Mouse (Mus musculus) brown adipose tissue, adult 24 weeks (tissue): ENCODE measurements around the gene Syde1. TPM values are rescaled to one million over a fixed set of nuclear protein-coding genes. Genes with fewer than 3 reads are reported as not detected.
"Not testable (repeated sequence)": the region's sequence is repeated elsewhere in the genome, so short reads cannot be mapped to it uniquely, and the experiment has no call there.

ENCODE experiments used
- H3K27ac ChIP-seq: fragments of 200-500 bp; replicated peaks from 2 replicates; pipeline ENCODE4 v1.5.1; 2012; ENCODE audit warnings: low read depth, mild to moderate bottlenecking, low read length
- H3K4me1 ChIP-seq: fragments of 200-500 bp; 2 replicates; pipeline ENCODE4 v1.6.1; 2012; ENCODE audit warnings: low read length, mixed read lengths; ENCODE audit not compliant: control insufficient read depth, insufficient read depth, insufficient read length
- H3K4me3 ChIP-seq: fragments of 200-500 bp; 2 replicates; pipeline ENCODE4 v1.5.1; 2012; ENCODE audit warnings: low read depth, mild to moderate bottlenecking, low read length, moderate library complexity; ENCODE audit not compliant: insufficient read depth
- polyA plus RNA-seq: library from polyadenylated mRNA; stranded (reverse); fragments of >200 nt; gene quantifications from 2 replicates; pipeline ENCODE4 v1.2.4, GENCODE M21; 2012; ENCODE audit not compliant: missing spikeins, insufficient read depth, insufficient read length

Syde1 gene
- polyA plus RNA-seq, result 16.9 and 18.4 TPM in 2 replicates

GRCm38 (mm10) chr10:78591406-78592328, at the start of gene Syde1:
Syde1 (minus strand) TSS chr10:78591964.
- Histone ChIP-seq H3K4me1 (peaks cover 7% of the 10 kb centered on the region; the same call in 1 of the 2 replicates), H3K27ac (peak within 1 kb of the TSS; percentile 91), H3K4me3 (peak within 1 kb of the TSS; percentile 99)

GRCm38 (mm10) chr10:78632311-78632710, 40.5 kb upstream of the Syde1 start:
- Histone ChIP-seq H3K4me1 (no peaks in the 10 kb centered on the region), H3K4me3 (no peak overlapping the region), H3K27ac (no peak overlapping the region)

GRCm38 (mm10) chr10:78630194-78630593, 38.4 kb upstream of the Syde1 start:
- H3K4me1 ChIP-seq, result no peaks in the 10 kb centered on the region
- H3K27ac ChIP-seq, result no peak overlapping the region
- H3K4me3 ChIP-seq, result no peak overlapping the region

- H3K4me3 ChIP-seq, H3K4me1 ChIP-seq, H3K27ac ChIP-seq: not testable (repeated sequence)
These were observed 31.4 kb upstream of the Syde1 start for GRCm38 (mm10) chr10:78623143-78623542.

GRCm38 (mm10) chr10:78617974-78618373, 26.2 kb upstream of the Syde1 start, which contains the start of gene Olfr1357:
Olfr1357 (minus strand) TSS chr10:78618074.
- Histone ChIP-seq H3K4me1 (no peaks in the 10 kb centered on the region), H3K27ac (no peak within 1 kb of the TSS), H3K4me3 (no peak within 1 kb of the TSS)

- no peaks in the 10 kb centered on the region for H3K4me1 ChIP-seq
- no peak overlapping the region for H3K4me3 ChIP-seq
- no peak overlapping the region for H3K27ac ChIP-seq
These were observed 15.8 kb upstream of the Syde1 start for GRCm38 (mm10) chr10:78607602-78608001.

GRCm38 (mm10) chr10:78605080-78605479, 13.3 kb upstream of the Syde1 start:
- Histone ChIP-seq H3K27ac (no peak overlapping the region), H3K4me3 (no peak overlapping the region), H3K4me1 (no peaks in the 10 kb centered on the region)

GRCm38 (mm10) chr10:78599865-78600264, 8.1 kb upstream of the Syde1 start:
- Histone ChIP-seq H3K27ac (no peak overlapping the region), H3K4me1 (no peaks in the 10 kb centered on the region), H3K4me3 (no peak overlapping the region)

- H3K27ac ChIP-seq, result no peak overlapping the region
- no peak overlapping the region for H3K4me3 ChIP-seq
- peaks cover 7% of the 10 kb centered on the region; the same call in 1 of the 2 replicates for H3K4me1 ChIP-seq
These were observed 2.8 kb upstream of the Syde1 start for GRCm38 (mm10) chr10:78594566-78594965.

GRCm38 (mm10) chr10:78594157-78594556, 2.4 kb upstream of the Syde1 start:
- no peak overlapping the region for H3K27ac ChIP-seq
- H3K4me3 ChIP-seq, result no peak overlapping the region
- peaks cover 7% of the 10 kb centered on the region; the same call in 1 of the 2 replicates for H3K4me1 ChIP-seq

- Histone ChIP-seq H3K4me3 (no peak overlapping the region), H3K4me1 (peaks cover 7% of the 10 kb centered on the region; the same call in 1 of the 2 replicates), H3K27ac (no peak overlapping the region)
These were observed 2.0 kb upstream of the Syde1 start for GRCm38 (mm10) chr10:78593736-78594135.

GRCm38 (mm10) chr10:78592856-78593379, 1.2 kb upstream of the Syde1 start:
- Histone ChIP-seq H3K27ac (no peak overlapping the region), H3K4me1 (peaks cover 7% of the 10 kb centered on the region; the same call in 1 of the 2 replicates), H3K4me3 (no peak overlapping the region)

GRCm38 (mm10) chr10:78590744-78591143, 1.0 kb downstream of the Syde1 start:
- peak overlapping the region; percentile 99 for H3K4me3 ChIP-seq
- H3K27ac ChIP-seq, result peak overlapping the region; percentile 91
- H3K4me1 ChIP-seq, result peaks cover 7% of the 10 kb centered on the region; the same call in 1 of the 2 replicates

GRCm38 (mm10) chr10:78589901-78590300, 1.9 kb downstream of the Syde1 start:
- Histone ChIP-seq H3K4me1 (peaks cover 7% of the 10 kb centered on the region; the same call in 1 of the 2 replicates), H3K4me3 (peak overlapping the region; percentile 99; the same call in 1 of the 2 replicates), H3K27ac (no peak overlapping the region)

- H3K4me1 ChIP-seq, result peaks cover 7% of the 10 kb centered on the region; the same call in 1 of the 2 replicates
- no peak overlapping the region for H3K4me3 ChIP-seq
- no peak overlapping the region for H3K27ac ChIP-seq
These were observed 2.5 kb downstream of the Syde1 start for GRCm38 (mm10) chr10:78589291-78589690.
